ENCODE assay signal across 17 mouse cellular contexts in the genomic region with DNA sequence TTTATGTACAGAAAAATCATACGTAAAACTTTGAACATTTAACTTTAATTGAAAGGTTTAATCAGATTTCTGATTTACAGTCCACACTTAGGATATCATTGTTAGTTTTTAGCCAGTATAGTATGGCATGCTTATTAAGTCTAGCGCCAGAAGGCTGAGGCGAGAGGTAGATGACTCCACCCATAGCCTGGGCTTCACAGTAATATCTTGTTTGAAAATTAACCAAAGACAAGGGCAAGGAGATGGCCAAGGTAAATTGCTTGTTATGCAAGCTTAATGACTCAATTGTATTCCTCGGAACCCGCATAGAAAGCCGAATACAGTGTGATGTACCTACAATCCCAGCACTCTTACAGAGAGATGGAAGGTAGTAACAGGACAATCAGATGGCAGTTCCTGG.
"Had no signal": no experiment of that assay in that cellular context is flagged by ENCODE, and none has a peak within 500 bp of the region (broad histone marks: within the 10 kb centered on the region; RNA-seq: fewer than 3 reads in every experiment).

No protein-coding gene starts in this region.

- H3K27me3 ChIP-seq: midbrain, embryonic 15.5 days had no signal

- H3K4me3 ChIP-seq: layer of hippocampus, adult 2 months; midbrain, embryonic 12.5 days; midbrain, embryonic 15.5 days; myocyte; neural tube, embryonic 13.5 days had no signal

- H3K9me3 ChIP-seq: midbrain, embryonic 12.5 days; midbrain, embryonic 15.5 days; neural tube, embryonic 13.5 days had no signal

- H3K4me2 ChIP-seq: lung, embryonic 14.5 days; midbrain, embryonic 12.5 days; midbrain, embryonic 15.5 days; neural tube, embryonic 13.5 days had no signal

- DNase-seq: kidney, postnatal 10 days; layer of hippocampus, adult 9-11 months; liver, postnatal 0 days; lung, embryonic 14.5 days; retina, postnatal 1 day; right cerebral cortex, postnatal 25 days; thymus, adult 2 months; thymus, postnatal 14 days; thymus, postnatal 4 days had no signal

- ATAC-seq: liver, postnatal 0 days; lung, postnatal 0 days; midbrain, embryonic 15.5 days had no signal

- H3K27ac ChIP-seq: layer of hippocampus, adult 2 months; liver, embryonic 14.5 days; macrophage; midbrain, embryonic 12.5 days; midbrain, embryonic 15.5 days; neural tube, embryonic 13.5 days had no signal

- H3K36me3 ChIP-seq: midbrain, embryonic 12.5 days; midbrain, embryonic 15.5 days; neural tube, embryonic 13.5 days had no signal

- H3K9ac ChIP-seq: liver, embryonic 14.5 days; liver, postnatal 0 days; lung, embryonic 14.5 days; midbrain, embryonic 12.5 days; midbrain, embryonic 15.5 days; neural tube, embryonic 13.5 days had no signal
